Mouse (Mus musculus) hindbrain, postnatal 0 days (tissue): ENCODE data around the gene Olfr550. TPM values are rescaled to one million over a fixed set of nuclear protein-coding genes. Genes with fewer than 3 reads are reported as not detected.

Experiments used
- ATAC-seq: fragments of 200-750 bp; cut with Nextera tagmentation; 2 replicates; pipeline ENCODE4 v1.8.0; 2017; ENCODE audit warnings: mild to moderate bottlenecking, moderate TSS enrichment, moderate library complexity
- DNase-seq: peaks from one replicate; pipeline ENCODE4 v3.0.0-alpha.2; 2015; ENCODE audit warnings: low spot score
- H3K27ac ChIP-seq: fragments of 300-500 bp; sonication (generic); 2 replicates; pipeline ENCODE4 v1.5.1; 2014; ENCODE audit warnings: mild to moderate bottlenecking
- H3K27me3 ChIP-seq: fragments of 300-500 bp; sonication (generic); 2 replicates; pipeline ENCODE4 v1.6.1; 2014; ENCODE audit warnings: low read length, mixed read lengths; ENCODE audit not compliant: insufficient read depth
- H3K36me3 ChIP-seq: fragments of 300-500 bp; sonication (generic); 2 replicates; pipeline ENCODE4 v1.6.1; 2014; ENCODE audit warnings: low read length, mixed read lengths; ENCODE audit not compliant: insufficient read depth
- H3K4me1 ChIP-seq: fragments of 300-500 bp; sonication (generic); 2 replicates; pipeline ENCODE4 v1.6.1; 2014; ENCODE audit warnings: antibody characterized with exemption, low read length, mixed read lengths; ENCODE audit not compliant: insufficient read depth
- H3K4me2 ChIP-seq: fragments of 300-500 bp; sonication (generic); 2 replicates; pipeline ENCODE4 v1.6.1; 2014; ENCODE audit warnings: low read depth, mild to moderate bottlenecking, low read length, moderate library complexity, mixed read lengths
- H3K4me3 ChIP-seq: fragments of 300-500 bp; sonication (generic); 2 replicates; pipeline ENCODE4 v1.5.1; 2014; ENCODE audit warnings: low read length
- H3K9ac ChIP-seq: fragments of 300-500 bp; sonication (generic); replicated peaks from 2 replicates; pipeline ENCODE4 v1.6.1; 2014; ENCODE audit warnings: mild to moderate bottlenecking, low read length, moderate library complexity, mixed read lengths
- H3K9me3 ChIP-seq: fragments of 300-500 bp; sonication (generic); 2 replicates; pipeline ENCODE4 v1.6.1; 2016; ENCODE audit warnings: low read length, mixed read lengths
- CTCF ChIP-seq: IDR thresholded peaks from 2 replicates; pipeline ENCODE4 v1.5.1; 2016; ENCODE audit warnings: antibody characterized with exemption, control low read depth, low read depth
- WGBS: fragments of 180-500 bp; shearing (Covaris S2); extraction: QIAGEN DNeasy Blood & Tissue Kit; methylation state at CpG from one replicate; pipeline ENCODE4 v1.1.7; 2014; 5-methylcytosine and 5-hydroxymethylcytosine counted together
- polyA plus RNA-seq: library from polyadenylated mRNA; unstranded; fragments of >200 nt; fragmentation: Nextera tagmentation; extraction: Ambion mirVana; gene quantifications from 2 replicates; pipeline ENCODE4 v1.2.1, GENCODE M21; 2015
- total RNA-seq: library from RNA; depleted of rRNA; stranded (reverse); fragments of >200 nt; gene quantifications from 2 replicates; pipeline ENCODE4 v1.2.3, GENCODE M21; 2014

Olfr550 gene
- total and polyA plus RNA-seq, 2 experiments from 2014 or later, result not detected

- Histone ChIP-seq H3K36me3 (no peaks in the 10 kb centered on the region), H3K4me3 (peak within 1 kb of the TSS; percentile 36), H3K27ac (no peak within 1 kb of the TSS), H3K4me2 (peak within 1 kb of the TSS; percentile 54), H3K9me3 (no peaks in the 10 kb centered on the region), H3K27me3 (no peaks in the 10 kb centered on the region), H3K4me1 (no peaks in the 10 kb centered on the region), H3K9ac (no peak within 1 kb of the TSS; the same call in 1 of the 2 replicates)
- no peak for TF ChIP-seq CTCF
- 23% methylated on average over 10 of the region's 10 CpGs for WGBS
- DNase-seq (peak; percentile 36), ATAC-seq (peak; percentile 77; the same call in 1 of the 2 replicates)
Measured at GRCm38 (mm10) chr7:102564999-102565997, 5.9 kb upstream of the Olfr550 start, which contains the start of gene Trim21. Gene Trim21 (minus strand): TSS chr7:102565486.

- ATAC-seq (no peak), DNase-seq (no peak)
- no peak overlapping the region for H3K27ac ChIP-seq
- WGBS, result 94% methylated on average over 4 of the region's 4 CpGs
- no peak for TF ChIP-seq CTCF
- no peaks in the 10 kb centered on the region for H3K36me3 ChIP-seq
- H3K4me2 ChIP-seq, result no peak overlapping the region
- no peaks in the 10 kb centered on the region for H3K9me3 ChIP-seq
- no peaks in the 10 kb centered on the region for H3K27me3 ChIP-seq
- H3K4me1 ChIP-seq, result no peaks in the 10 kb centered on the region
- H3K4me3 ChIP-seq, result no peak overlapping the region
- H3K9ac ChIP-seq, result no peak overlapping the region
Measured at GRCm38 (mm10) chr7:102566219-102566618, 5.0 kb upstream of the Olfr550 start.

- H3K27ac ChIP-seq, result no peak overlapping the region
- DNase-seq (peak; percentile 59), ATAC-seq (peak; percentile 21; the same call in 1 of the 2 replicates)
- H3K4me1 ChIP-seq, result 0 out of 2 replicates have a peak, but pooled peaks cover 4% of the 10 kb centered on the region
- no peaks in the 10 kb centered on the region for H3K27me3 ChIP-seq
- no peak overlapping the region for H3K4me3 ChIP-seq
- no peak for TF ChIP-seq CTCF
- H3K9me3 ChIP-seq, result no peaks in the 10 kb centered on the region
- H3K9ac ChIP-seq, result no peak overlapping the region
- no peaks in the 10 kb centered on the region for H3K36me3 ChIP-seq
- no peak overlapping the region for H3K4me2 ChIP-seq
- 61% methylated on average over 3 of the region's 3 CpGs for WGBS
Measured at GRCm38 (mm10) chr7:102573174-102573830, 2.1 kb downstream of the Olfr550 start.

- Histone ChIP-seq H3K27ac (no peak overlapping the region), H3K9ac (no peak overlapping the region), H3K9me3 (no peaks in the 10 kb centered on the region), H3K4me2 (no peak overlapping the region), H3K4me1 (0 out of 2 replicates have a peak, but pooled peaks cover 4% of the 10 kb centered on the region), H3K36me3 (no peaks in the 10 kb centered on the region), H3K4me3 (no peak overlapping the region), H3K27me3 (no peaks in the 10 kb centered on the region)
- ATAC-seq (no peak), DNase-seq (no peak)
- WGBS, result 68% methylated on average over 6 of the region's 6 CpGs
- no peak for TF ChIP-seq CTCF
Measured at GRCm38 (mm10) chr7:102575998-102576397, 4.8 kb downstream of the Olfr550 start.

GRCm38 (mm10) chr7:102591786-102592185 lies 20.5 kb downstream of the Olfr550 start, which contains the start of gene Olfr551:
Gene Olfr551 (minus strand): TSS chr7:102591886.
- H3K4me3 ChIP-seq, result no peak within 1 kb of the TSS
- H3K36me3 ChIP-seq, result no peaks in the 10 kb centered on the region
- no peaks in the 10 kb centered on the region for H3K9me3 ChIP-seq
- H3K4me2 ChIP-seq, result no peak within 1 kb of the TSS
- no peak for ATAC-seq
- no peaks in the 10 kb centered on the region for H3K4me1 ChIP-seq
- TF ChIP-seq CTCF, result no peak
- no peaks in the 10 kb centered on the region for H3K27me3 ChIP-seq
- no peak within 1 kb of the TSS for H3K27ac ChIP-seq
- H3K9ac ChIP-seq, result no peak within 1 kb of the TSS
- WGBS, result 91% methylated on average over 3 of the region's 3 CpGs
- DNase-seq, result no peak

- no peaks in the 10 kb centered on the region for H3K9me3 ChIP-seq
- no peak for DNase-seq
- TF ChIP-seq CTCF, result no peak
- H3K4me1 ChIP-seq, result no peaks in the 10 kb centered on the region
- H3K36me3 ChIP-seq, result no peaks in the 10 kb centered on the region
- ATAC-seq, result no peak
- H3K9ac ChIP-seq, result no peak within 1 kb of the TSS
- no peak within 1 kb of the TSS for H3K4me3 ChIP-seq
- H3K27me3 ChIP-seq, result no peaks in the 10 kb centered on the region
- no peak within 1 kb of the TSS for H3K4me2 ChIP-seq
- H3K27ac ChIP-seq, result no peak within 1 kb of the TSS
- 57% methylated on average over 1 of the region's 1 CpGs for WGBS
Measured at GRCm38 (mm10) chr7:102597378-102598031, 26.3 kb downstream of the Olfr550 start, which contains the start of gene Olfr552. Gene Olfr552 (plus strand): TSS chr7:102597770.
